Mouse (Mus musculus): ENCODE data around the gene Cep170b.

Gene Cep170b

Small RNAs within 50 kb of the gene (microRNA-seq; reads per million reads assigned to microRNA genes)
- 0.74 to 1.1 reads per million in 2 experiments for gene Mir6940
